Mouse (Mus musculus) CH12.LX (cell line): Measurements from ENCODE around the gene Gm20547. TPM values are rescaled to one million over a fixed set of nuclear protein-coding genes. Genes with fewer than 3 reads are reported as not detected.
A peak's percentile ranks its signal among the peaks of the same experiment; 100 is the strongest.

Experiments
- DNase-seq: peaks from one replicate; pipeline ENCODE4 v3.0.0-alpha.2; 2013; ENCODE audit errors: extremely low read depth
- H3K27ac ChIP-seq: 2 replicates; pipeline ENCODE4 v1.5.1; 2012; ENCODE audit warnings: low read depth, mild to moderate bottlenecking, control low read depth, moderate library complexity; ENCODE audit not compliant: insufficient read depth
- H3K27me3 ChIP-seq: replicated peaks from 2 replicates; pipeline ENCODE3; 2012; ENCODE audit warnings: inconsistent platforms
- H3K36me3 ChIP-seq, 2 experiments: replicated peaks in 1 of 2; 2 replicates each; pipeline versions ENCODE3 to v1.6.1; 2012; ENCODE audit warnings: inconsistent platforms in 1 of 2, low read length in 1 of 2, mild to moderate bottlenecking in 1 of 2, mixed read lengths in 1 of 2, moderate library complexity in 1 of 2; ENCODE audit not compliant: control insufficient read depth in 1 of 2, insufficient read depth in 1 of 2
- H3K4me1 ChIP-seq, 2 experiments: 2 replicates each; pipeline ENCODE4 v1.6.1; 2012; ENCODE audit warnings: inconsistent platforms in 1 of 2, moderate library complexity in 1 of 2; ENCODE audit not compliant: insufficient read depth in 2 of 2, control insufficient read depth in 1 of 2
- H3K4me2 ChIP-seq: 2 replicates; pipeline ENCODE4 v1.6.1; 2012; ENCODE audit warnings: low read depth, mild to moderate bottlenecking, control low read depth; ENCODE audit not compliant: poor library complexity, insufficient read depth, severe bottlenecking
- H3K4me3 ChIP-seq, 3 experiments: fragments of 150-350 bp in 1 of 3; sonication (generic) in 1 of 3; replicated peaks in 1 of 3; 2 replicates each; pipeline versions ENCODE3 to v1.5.1; 2011 to 2012; ENCODE audit warnings: low read depth in 2 of 3, low read length in 2 of 3, mild to moderate bottlenecking in 2 of 3, moderate library complexity in 2 of 3, control low read depth in 1 of 3, improper control_type of control experiment in 1 of 3, inconsistent platforms in 1 of 3, mixed read lengths in 1 of 3; ENCODE audit not compliant: poor library complexity in 1 of 3
- H3K79me2 ChIP-seq: replicated peaks from 2 replicates; pipeline ENCODE4 v1.6.1; 2012; ENCODE audit warnings: mild to moderate bottlenecking, moderate library complexity; ENCODE audit not compliant: control insufficient read depth, poor library complexity, insufficient read depth, severe bottlenecking; ENCODE audit errors: extremely low read depth
- H3K9ac ChIP-seq: 2 replicates; pipeline ENCODE4 v1.6.1; 2012; ENCODE audit warnings: low read depth, mild to moderate bottlenecking, control low read depth, moderate library complexity; ENCODE audit not compliant: insufficient read depth
- H3K9me3 ChIP-seq: replicated peaks from 2 replicates; pipeline ENCODE3; 2012; ENCODE audit warnings: low read length, inconsistent platforms, mixed read lengths
- BHLHE40 ChIP-seq: IDR thresholded peaks from 2 replicates; pipeline ENCODE4 v1.6.1; 2011; ENCODE audit warnings: mild to moderate bottlenecking, low read depth, low read length, improper control_type of control experiment
- CTCF ChIP-seq, 2 experiments: IDR thresholded peaks in 1 of 2; conservative IDR thresholded peaks in 1 of 2; 2 replicates each; pipeline ENCODE4 v1.5.1; 2011 to 2012; ENCODE audit warnings: low read depth in 2 of 2, low read length in 2 of 2, improper control_type of control experiment in 1 of 2, inconsistent platforms in 1 of 2, mild to moderate bottlenecking in 1 of 2, moderate library complexity in 1 of 2
- IRF4 ChIP-seq: IDR thresholded peaks from 2 replicates; pipeline ENCODE4 v1.6.1; 2014; ENCODE audit warnings: low read depth, mild to moderate bottlenecking, inconsistent platforms, low read length, improper control_type of control experiment
- MAX ChIP-seq: IDR thresholded peaks from 2 replicates; pipeline ENCODE4 v1.6.1; 2011; ENCODE audit warnings: low read length, improper control_type of control experiment
- NRF1 ChIP-seq: IDR thresholded peaks from 2 replicates; pipeline ENCODE4 v1.6.1; 2014; ENCODE audit warnings: low read depth, mild to moderate bottlenecking, inconsistent platforms, low read length, improper control_type of control experiment, moderate library complexity
- POLR2A ChIP-seq: IDR thresholded peaks from 2 replicates; pipeline ENCODE4 v1.6.1; 2011; ENCODE audit warnings: low read depth, mild to moderate bottlenecking, improper control_type of control experiment, low read length
- POLR2AphosphoS2 ChIP-seq: IDR thresholded peaks from 2 replicates; pipeline ENCODE4 v1.6.1; 2011; ENCODE audit warnings: low read depth, low read length, improper control_type of control experiment
- RAD21 ChIP-seq: IDR thresholded peaks from 2 replicates; pipeline ENCODE4 v1.6.1; 2011; ENCODE audit warnings: low read depth, mild to moderate bottlenecking, low read length, improper control_type of control experiment, moderate library complexity
- RCOR1 ChIP-seq: conservative IDR thresholded peaks from 2 replicates; pipeline ENCODE4 v1.6.1; 2012; ENCODE audit warnings: low read depth, mild to moderate bottlenecking, inconsistent platforms, low read length, improper control_type of control experiment
- USF2 ChIP-seq: conservative IDR thresholded peaks from 2 replicates; pipeline ENCODE4 v1.6.1; 2011; ENCODE audit warnings: low read depth, low read length, improper control_type of control experiment
- dilution Hi-C: fragments of 300-500 bp; cut with MboI; formaldehyde crosslinking; loops from 2 replicates; pipeline ENCODE4 v1.14.3; 2020; ENCODE audit warnings: low sequenced_read_pairs; ENCODE audit not compliant: extremely low pct_unique_long_range_greater_than_20kb, extremely low pct_ligation_motif_present
- in situ Hi-C: fragments of 300-500 bp; cut with MboI; formaldehyde crosslinking; loops from 3 replicates; pipeline ENCODE4 v1.14.3; 2019; ENCODE audit warnings: low sequenced_read_pairs, low pct_ligation_motif_present, low pct_unique_long_range_greater_than_20kb, mixed read lengths
- polyA plus RNA-seq: library from polyadenylated mRNA; unstranded; fragments of >175 nt; gene quantifications from 2 replicates; pipeline ENCODE4 v1.2.1, GENCODE M21; 2012; ENCODE audit warnings: low read depth; ENCODE audit not compliant: insufficient read length
- total RNA-seq, 2 experiments: library from RNA; depleted of rRNA; stranded (reverse); fragments of 300-350 nt in 1 of 2; fragments of >200 nt in 1 of 2; gene quantifications; 2 replicates each; pipeline ENCODE4 v1.2.3; 2012 to 2014

The Gm20547 gene
- total and polyA plus RNA-seq, 3 experiments, result not detected

- no peak overlapping the region for H3K27ac ChIP-seq
- H3K9me3 ChIP-seq, result peaks cover 5% of the 10 kb centered on the region
- H3K4me3 ChIP-seq, result no peak overlapping the region
- no peak for DNase-seq
- H3K36me3 ChIP-seq, result peaks cover 2 to 15% of the 10 kb centered on the region in 2 experiments
- H3K79me2 ChIP-seq, result no peaks in the 10 kb centered on the region; the same call in none of the 2 replicates
- peaks cover 9 to 29% of the 10 kb centered on the region in 2 experiments for H3K4me1 ChIP-seq
- H3K4me2 ChIP-seq, result peak overlapping the region; percentile 18; the same call in 1 of the 2 replicates
- dilution Hi-C loops, result no loop called here
- in situ Hi-C loops, result no loop called here
- no peak for TF ChIP-seq RAD21
- TF ChIP-seq POLR2AphosphoS2, result no peak
- no peak for TF ChIP-seq NRF1
- no peak for TF ChIP-seq USF2
- H3K9ac ChIP-seq, result peak overlapping the region; percentile 41; the same call in 1 of the 2 replicates
- H3K27me3 ChIP-seq, result no peaks in the 10 kb centered on the region
Measured at GRCm38 (mm10) chr17:34893072-34893824, 11.4 kb upstream of the Gm20547 start.

GRCm38 (mm10) chr17:34891377-34891776, 9.5 kb upstream of the Gm20547 start:
- no peak for DNase-seq
- H3K27ac ChIP-seq, result no peak overlapping the region
- no peak for TF ChIP-seq IRF4
- TF ChIP-seq POLR2A, result no peak
- peak in 1 of 2 experiments; percentile 33; a peak in 2 of 4 replicates for TF ChIP-seq CTCF (conservative IDR thresholded peaks at IDR 0.05 in 1 of 2, IDR thresholded peaks at IDR 0.05 in 1 of 2; ENCODE audit: low read depth in 2 of 2, low read length in 2 of 2)
- no peak for TF ChIP-seq RCOR1
- peak; percentile 8; the same call in 1 of the 2 replicates for TF ChIP-seq RAD21
- no peak overlapping the region for H3K4me2 ChIP-seq
- in situ Hi-C loops, result no loop called here
- H3K9me3 ChIP-seq, result peaks cover 8% of the 10 kb centered on the region
- H3K79me2 ChIP-seq, result no peaks in the 10 kb centered on the region
- no peaks in the 10 kb centered on the region for H3K27me3 ChIP-seq
- dilution Hi-C loops, result no loop called here
- H3K4me3 ChIP-seq, result no peak overlapping the region
- peaks cover 2 to 13% of the 10 kb centered on the region in 2 experiments for H3K36me3 ChIP-seq
- H3K4me1 ChIP-seq, result peaks cover 10 to 34% of the 10 kb centered on the region in 2 experiments
- H3K9ac ChIP-seq, result no peak overlapping the region

- peaks cover 6 to 25% of the 10 kb centered on the region in 2 experiments for H3K4me1 ChIP-seq
- peaks cover 5% of the 10 kb centered on the region for H3K9me3 ChIP-seq
- H3K9ac ChIP-seq, result no peak overlapping the region
- H3K79me2 ChIP-seq, result no peaks in the 10 kb centered on the region
- dilution Hi-C loops (no loop called here), in situ Hi-C loops (no loop called here)
- peaks cover 1% of the 10 kb centered on the region in 2 experiments for H3K36me3 ChIP-seq
- TF ChIP-seq BHLHE40, result 0 out of 2 replicates have a peak, but pooled peaks have one; percentile 17
- no peak for TF ChIP-seq USF2
- no peak for TF ChIP-seq MAX
- DNase-seq, result no peak
- H3K27ac ChIP-seq, result no peak overlapping the region
- H3K4me3 ChIP-seq, result no peak overlapping the region
- no peaks in the 10 kb centered on the region for H3K27me3 ChIP-seq
- H3K4me2 ChIP-seq, result no peak overlapping the region
Measured at GRCm38 (mm10) chr17:34890074-34890743, 8.4 kb upstream of the Gm20547 start.
